Comparison of ENCODE assay signal across 9 mouse cellular contexts in the genomic region with DNA sequence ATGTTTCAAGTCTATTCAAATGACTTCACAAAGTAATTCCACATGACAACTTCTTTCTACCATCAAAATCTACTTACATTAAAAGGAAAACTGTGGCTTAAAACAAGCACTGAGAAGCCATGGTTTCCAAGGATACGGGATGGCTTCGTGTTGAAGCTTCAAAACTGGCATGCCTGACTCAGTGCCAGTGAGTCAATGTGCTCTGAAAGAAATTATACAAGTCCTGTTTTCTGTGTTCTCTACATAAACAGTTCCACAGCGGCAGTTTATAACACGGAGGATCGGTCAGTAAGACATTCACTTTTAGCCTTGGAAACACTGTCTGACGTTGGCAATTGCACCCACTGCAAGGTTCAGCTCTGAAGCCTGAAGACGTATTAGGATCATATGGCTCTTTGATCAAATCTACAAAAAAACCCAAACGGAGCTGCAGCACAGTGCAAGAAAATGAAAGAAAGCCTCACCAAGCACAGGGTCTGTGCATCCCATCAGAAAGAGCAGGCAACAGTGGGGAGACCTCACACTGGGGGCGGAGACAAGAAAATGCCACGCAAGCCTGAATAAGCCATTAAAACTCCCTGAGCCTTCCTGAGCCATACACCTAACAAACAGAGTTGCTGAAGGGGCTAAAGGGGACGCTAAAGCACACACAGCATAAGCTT.
DNase-seq lines count a peak whose midpoint lies in the region; ATAC-seq and TF ChIP-seq lines count a peak whose summit lies in the region.
"Had no signal": no experiment of that assay in that cellular context is flagged by ENCODE, and none has a peak within 500 bp of the region (broad histone marks: within the 10 kb centered on the region; RNA-seq: fewer than 3 reads in every experiment).

No protein-coding gene starts in this region.

- H3K27ac ChIP-seq in layer of hippocampus, adult 2 months, result peak overlapping the region; percentile 80
- peak overlapping the region; percentile 52; the same call in 1 of the 2 replicates for H3K27ac ChIP-seq in midbrain, embryonic 15.5 days

- H3K4me1 ChIP-seq in midbrain, embryonic 15.5 days, result peaks cover 11% of the 10 kb centered on the region

- intact Hi-C loops in heart, postnatal 36 days (cut with DNase I), result no loop called here

- TF ChIP-seq CTCF in layer of hippocampus, adult 2 months (conservative IDR thresholded peaks at IDR 0.05), result no peak

- H3K4me3 ChIP-seq in layer of hippocampus, adult 2 months, result peak overlapping the region; percentile 23; the same call in 1 of the 2 replicates
- no peak overlapping the region for H3K4me3 ChIP-seq in midbrain, embryonic 15.5 days

- 0 out of 2 replicates have a peak, but pooled peaks have one; percentile 11 for ATAC-seq in midbrain, embryonic 15.5 days (replicated peaks)

- peak; percentile 12 to 58 for DNase-seq in adrenal gland, adult (ENCODE audit: inconsistent age in 2 of 2, low spot score in 1 of 2)
- no peak for DNase-seq in adrenal gland, adult 18-20 months (ENCODE audit: low spot score in 2 of 2)
- peak in 1 of 2 experiments; percentile 52 for DNase-seq in layer of hippocampus, adult 2 months (ENCODE audit: low spot score in 2 of 2)
- DNase-seq in layer of hippocampus, adult 9-11 months, result no peak
- DNase-seq in brain, embryonic 18.5 days (ENCODE audit: low read depth, low spot score), result peak; percentile 55
- no peak for DNase-seq in heart, postnatal 36 days
- no peak for DNase-seq in urinary bladder, postnatal 4 days (ENCODE audit: low spot score in 2 of 2)
- DNase-seq: cerebellum, adult 9-10 months had no signal

- H3K4me2 ChIP-seq in midbrain, embryonic 15.5 days, result peak overlapping the region; percentile 12; the same call in 1 of the 2 replicates

- H3K27me3 ChIP-seq in midbrain, embryonic 15.5 days (replicated peaks), result no peaks in the 10 kb centered on the region

- no peaks in the 10 kb centered on the region for H3K9me3 ChIP-seq in midbrain, embryonic 15.5 days

- H3K9ac ChIP-seq in midbrain, embryonic 15.5 days, result no peak overlapping the region

- H3K36me3 ChIP-seq in midbrain, embryonic 15.5 days (replicated peaks), result no peaks in the 10 kb centered on the region

- 46% methylated on average over 11 of the region's 11 CpGs for WGBS in midbrain, embryonic 15.5 days

Comparison
In these comparisons a context has a peak if more than half of its experiments do, and no peak if none do; other contexts are left out.
1. DNase-seq: peak in adrenal gland, adult (2 of 2) and brain, embryonic 18.5 days (single experiment); none in adrenal gland, adult 18-20 months (0 of 2), layer of hippocampus, adult 9-11 months (single experiment), heart, postnatal 36 days (0 of 2) and urinary bladder, postnatal 4 days (0 of 2).